Mouse (Mus musculus): Measurements from ENCODE around the gene Pcdh7.
"Not testable (repeated sequence)": the region's sequence is repeated elsewhere in the genome, so short reads cannot be mapped to it uniquely, and the experiment has no call there.

Pcdh7 gene

GRCm38 (mm10) chr5:57717906-57718875 is at the start of gene Pcdh7:
Pcdh7 (plus strand) TSS chr5:57717967.
- peak; percentile 49 to 65 for DNase-seq (ENCODE audit: low spot score in 2 of 2)

- DNase-seq (ENCODE audit: low spot score in 2 of 2), result not testable (repeated sequence)
Observed at GRCm38 (mm10) chr5:57676970-57677369, 40.8 kb upstream of the Pcdh7 start.

- DNase-seq (ENCODE audit: low spot score in 2 of 2), result no peak
Observed at GRCm38 (mm10) chr5:57708396-57708795, 9.4 kb upstream of the Pcdh7 start.

- DNase-seq (ENCODE audit: low spot score in 2 of 2), result no peak
Observed at GRCm38 (mm10) chr5:57713980-57714379, 3.8 kb upstream of the Pcdh7 start.

DNA sequence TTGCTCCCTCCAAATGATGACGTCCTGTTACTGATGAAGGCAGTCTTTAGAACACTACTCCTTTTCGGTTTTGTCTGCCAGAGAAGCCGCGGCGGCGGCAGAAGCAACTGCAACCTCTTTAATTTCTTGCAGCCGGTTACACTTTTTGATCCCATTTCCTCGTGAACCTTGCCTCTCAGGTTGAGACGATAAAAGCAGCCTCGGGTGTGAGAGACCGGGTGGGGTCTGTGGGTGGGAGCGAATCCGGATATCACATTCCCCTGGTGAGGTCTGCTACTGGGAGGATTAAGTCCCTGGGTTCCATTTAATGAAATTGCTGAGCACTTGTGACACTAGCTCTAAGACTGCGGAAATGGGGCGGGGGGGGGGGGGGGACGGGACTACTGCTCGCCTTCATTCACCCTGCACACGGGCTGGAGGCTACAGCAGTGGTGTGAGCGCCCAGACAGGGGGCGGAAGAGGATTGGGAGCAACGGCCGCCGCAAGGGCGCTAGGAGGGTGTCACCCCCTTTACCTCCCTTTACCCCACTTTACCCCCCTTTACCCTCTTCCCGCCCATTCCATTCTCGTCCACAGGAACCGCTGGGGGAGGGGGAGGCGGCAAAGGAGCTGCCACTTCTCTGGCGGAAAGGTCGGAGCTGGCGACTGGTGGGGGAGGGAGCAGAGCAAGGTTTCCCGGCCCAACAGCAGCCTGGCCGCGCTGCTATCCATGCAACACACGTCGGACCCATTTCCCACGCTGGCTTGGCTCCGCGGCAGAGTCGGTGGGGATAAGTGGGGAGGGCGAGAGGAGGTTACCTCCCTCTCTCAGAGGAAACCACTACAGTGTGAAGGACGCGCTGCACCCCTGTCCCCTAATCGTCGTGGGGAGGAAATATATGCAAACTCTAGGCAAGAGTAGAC is 2.9 kb upstream of the Pcdh7 start:
- DNase-seq (ENCODE audit: low spot score in 2 of 2), result peak; percentile 57 to 64

DNA sequence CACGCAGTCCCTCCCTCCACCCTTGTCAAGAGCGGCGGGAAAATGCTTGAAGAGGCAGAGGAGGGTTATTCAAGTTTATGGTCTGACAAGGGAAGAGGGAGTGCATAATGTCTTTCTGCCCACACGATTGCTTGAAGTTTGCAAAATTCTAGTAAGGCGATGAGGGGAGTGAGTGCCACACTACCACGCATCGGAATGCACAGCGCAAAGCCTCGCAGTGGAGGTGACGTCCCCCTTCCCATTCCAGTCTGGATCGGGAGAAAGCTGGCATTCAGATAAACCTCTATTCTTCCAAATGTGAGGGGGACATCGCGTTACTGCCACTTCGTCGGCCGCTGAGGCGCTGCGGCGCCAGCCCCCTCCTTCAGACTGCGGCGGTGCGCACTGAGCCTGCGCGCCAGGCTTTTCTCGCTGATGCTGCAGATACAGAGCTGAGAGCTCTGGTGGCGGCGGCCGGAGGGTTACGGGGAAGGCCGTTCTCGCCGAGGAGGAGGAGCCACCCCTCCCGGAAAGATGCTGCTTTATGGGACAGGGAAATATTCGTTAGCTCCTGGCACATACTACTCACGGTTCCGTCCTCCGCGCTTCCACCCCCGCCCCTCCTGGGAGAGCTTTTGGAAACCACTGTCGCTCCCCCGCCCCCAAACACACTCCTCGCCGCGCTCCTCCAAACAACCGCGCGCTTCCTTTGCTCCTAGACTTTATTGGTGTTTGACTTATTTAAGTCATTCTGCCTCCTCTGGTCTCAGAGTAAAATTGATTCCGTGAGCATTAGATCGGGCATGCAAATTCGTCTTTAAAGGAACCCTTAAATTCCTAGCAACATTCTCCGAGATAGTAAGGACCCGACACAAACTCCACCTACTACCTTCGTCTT is 2.0 kb upstream of the Pcdh7 start:
- peak; percentile 78 to 80 for DNase-seq (ENCODE audit: low spot score in 2 of 2)

- DNase-seq (ENCODE audit: low spot score in 2 of 2), result peak; percentile 54 to 59
Observed at GRCm38 (mm10) chr5:57716421-57717237, 1.1 kb upstream of the Pcdh7 start.

DNA sequence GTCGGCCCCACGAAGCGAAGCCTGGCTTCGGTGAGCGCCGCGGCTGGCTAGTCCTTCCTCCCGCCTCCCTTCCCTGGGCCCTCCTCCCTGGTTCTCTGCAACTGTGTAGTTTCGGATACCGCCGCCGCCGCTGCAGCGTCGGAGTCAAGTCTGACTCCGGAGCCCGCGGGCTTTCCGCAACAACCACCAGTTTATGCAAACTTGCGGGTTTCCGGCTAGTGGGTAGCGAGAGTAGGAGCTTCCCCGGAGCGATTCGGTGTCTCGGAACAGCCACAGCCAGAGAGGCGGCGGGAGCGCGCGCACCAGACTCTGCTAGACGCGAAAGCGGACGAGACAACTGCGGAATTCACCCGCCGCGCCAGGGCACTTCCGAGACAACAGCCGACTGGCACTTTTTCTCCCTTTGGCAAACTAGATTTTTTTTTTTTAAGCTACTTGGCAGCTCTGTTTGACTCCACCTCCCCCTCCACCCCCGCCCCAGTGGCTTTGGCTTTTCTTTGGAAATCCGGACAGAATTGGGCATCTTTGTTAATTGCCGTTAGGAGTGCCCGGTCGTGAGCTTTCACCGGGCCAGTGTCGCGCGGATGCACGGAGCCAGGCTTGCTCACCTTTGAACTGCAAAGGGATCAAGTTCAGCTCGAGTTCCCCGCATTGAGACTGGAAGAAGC is 395 bp upstream of the Pcdh7 start:
- DNase-seq (ENCODE audit: low spot score in 2 of 2), result peak; percentile 52 to 66

GRCm38 (mm10) chr5:57718876-57719593 is 1.3 kb downstream of the Pcdh7 start:
- DNase-seq (ENCODE audit: low spot score in 2 of 2), result peak; percentile 58 to 75

- peak; percentile 61 to 74 for DNase-seq (ENCODE audit: low spot score in 2 of 2)
Observed at GRCm38 (mm10) chr5:57719594-57720185, 1.9 kb downstream of the Pcdh7 start.

DNA sequence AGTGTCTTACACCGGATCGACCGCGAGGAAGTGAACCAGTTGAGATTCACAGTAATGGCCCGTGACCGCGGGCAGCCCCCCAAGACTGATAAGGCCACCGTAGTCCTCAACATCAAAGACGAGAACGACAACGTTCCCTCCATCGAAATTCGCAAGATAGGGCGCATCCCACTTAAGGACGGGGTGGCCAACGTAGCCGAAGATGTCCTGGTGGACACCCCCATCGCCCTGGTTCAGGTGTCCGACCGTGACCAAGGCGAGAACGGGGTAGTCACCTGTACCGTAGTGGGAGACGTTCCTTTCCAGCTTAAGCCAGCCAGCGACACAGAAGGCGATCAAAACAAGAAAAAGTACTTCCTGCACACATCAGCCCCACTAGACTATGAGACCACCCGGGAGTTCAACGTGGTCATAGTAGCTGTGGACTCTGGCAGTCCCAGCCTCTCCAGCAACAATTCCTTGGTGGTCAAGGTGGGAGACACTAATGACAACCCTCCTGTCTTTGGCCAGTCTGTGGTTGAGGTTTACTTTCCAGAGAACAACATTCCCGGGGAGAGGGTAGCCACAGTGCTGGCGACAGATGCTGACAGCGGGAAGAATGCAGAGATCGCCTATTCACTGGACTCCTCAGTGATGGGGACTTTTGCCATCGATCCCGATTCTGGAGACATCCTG is 2.6 kb downstream of the Pcdh7 start:
- peak in 1 of 2 experiments; percentile 18 for DNase-seq (ENCODE audit: low spot score in 2 of 2)

GRCm38 (mm10) chr5:57721148-57721712 is 3.5 kb downstream of the Pcdh7 start:
- no peak for DNase-seq (ENCODE audit: low spot score in 2 of 2)

GRCm38 (mm10) chr5:57721927-57722326 is 4.2 kb downstream of the Pcdh7 start:
- DNase-seq (ENCODE audit: low spot score in 2 of 2), result no peak

GRCm38 (mm10) chr5:57733451-57733850 is 15.7 kb downstream of the Pcdh7 start:
- DNase-seq (ENCODE audit: low spot score in 2 of 2), result no peak

DNA sequence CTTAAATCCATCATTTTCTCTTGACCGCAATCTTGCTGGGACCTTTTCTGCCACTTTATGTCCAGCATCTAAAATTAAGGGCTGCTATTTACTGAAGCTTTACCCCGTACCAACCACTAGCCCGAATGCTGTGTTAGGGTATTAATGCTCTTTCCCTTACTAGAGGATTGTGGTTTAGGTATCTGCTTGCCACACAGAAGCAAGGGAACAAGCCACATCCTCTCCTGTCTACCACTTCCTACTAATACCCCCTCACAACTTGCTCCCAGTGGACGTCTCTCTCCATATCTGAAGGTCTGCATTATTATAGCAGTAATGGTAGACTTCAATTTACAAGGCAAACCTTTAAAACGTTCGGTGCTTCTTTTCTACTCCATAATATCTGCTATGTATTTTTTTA is 18.0 kb downstream of the Pcdh7 start:
- DNase-seq (ENCODE audit: low spot score in 2 of 2), result no peak

- no peak for DNase-seq (ENCODE audit: low spot score in 2 of 2)
Observed at GRCm38 (mm10) chr5:57742924-57743323, 25.2 kb downstream of the Pcdh7 start.

GRCm38 (mm10) chr5:57743956-57744661 is 26.3 kb downstream of the Pcdh7 start:
- no peak for DNase-seq (ENCODE audit: low spot score in 2 of 2)

All from urinary bladder, postnatal 4 days (tissue).